Mouse (Mus musculus): ENCODE data around the gene Stat4. TPM values are rescaled to one million over a fixed set of nuclear protein-coding genes. Genes with fewer than 3 reads are reported as not detected.
"Not testable (repeated sequence)": the region's sequence is repeated elsewhere in the genome, so short reads cannot be mapped to it uniquely, and the experiment has no call there.

The Stat4 gene
- polyA plus RNA-seq, 1 experiment from 2014 or later, result 1.5 TPM

- Histone ChIP-seq H3K4me2 (replicated peaks) (no peak overlapping the region), H3K4me3 (no peak overlapping the region), H3K9me3 (no peaks in the 10 kb centered on the region), H3K36me3 (no peaks in the 10 kb centered on the region), H3K9ac (no peak overlapping the region), H3K27me3 (no peaks in the 10 kb centered on the region), H3K27ac (no peak overlapping the region), H3K4me1 (peaks cover 8% of the 10 kb centered on the region; the same call in 1 of the 2 replicates)
- 82% methylated on average over 12 of the region's 12 CpGs for WGBS
- ATAC-seq (ENCODE audit: insufficient number of reproducible peaks, insufficient read depth, low FRiP score, low TSS enrichment), result no peak
Measured at GRCm38 (mm10) chr1:52034816-52035752, 48.1 kb downstream of the Stat4 start.

- ATAC-seq (ENCODE audit: insufficient number of reproducible peaks, insufficient read depth, low FRiP score, low TSS enrichment), result no peak
- H3K9me3 ChIP-seq, result no peaks in the 10 kb centered on the region
- H3K4me3 ChIP-seq, result no peak overlapping the region
- no peaks in the 10 kb centered on the region for H3K36me3 ChIP-seq
- no peak overlapping the region for H3K4me2 ChIP-seq (replicated peaks)
- no peak overlapping the region for H3K27ac ChIP-seq
- no peak overlapping the region for H3K9ac ChIP-seq
- H3K27me3 ChIP-seq, result no peaks in the 10 kb centered on the region
- H3K4me1 ChIP-seq, result peaks cover 8% of the 10 kb centered on the region; the same call in 1 of the 2 replicates
- WGBS, result 72% methylated on average over 7 of the region's 7 CpGs
Measured at GRCm38 (mm10) chr1:52039151-52039550, 52.2 kb downstream of the Stat4 start.

DNA sequence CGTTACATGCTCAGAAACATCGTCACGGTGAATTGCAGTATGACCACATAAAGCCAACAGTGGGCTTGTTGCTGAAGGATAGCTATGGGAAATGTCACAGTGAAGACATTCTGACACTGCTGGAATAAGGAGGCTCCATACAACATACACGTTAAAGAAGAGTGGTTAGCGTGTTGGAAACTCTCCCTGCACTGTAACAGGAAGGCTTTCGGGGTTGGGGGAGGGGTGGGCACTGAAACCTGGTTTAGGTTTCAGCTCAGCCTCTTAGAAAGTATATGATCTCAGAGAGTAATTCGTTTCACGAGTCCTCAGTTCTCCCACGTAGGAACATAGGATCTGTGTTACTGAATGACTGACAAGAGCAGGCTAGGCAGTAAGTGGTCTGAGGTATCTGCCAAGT is 52.7 kb downstream of the Stat4 start:
- Histone ChIP-seq H3K27ac (no peak overlapping the region), H3K9ac (no peak overlapping the region), H3K36me3 (no peaks in the 10 kb centered on the region), H3K4me2 (replicated peaks) (no peak overlapping the region), H3K27me3 (no peaks in the 10 kb centered on the region), H3K4me3 (no peak overlapping the region), H3K4me1 (peaks cover 8% of the 10 kb centered on the region; the same call in 1 of the 2 replicates), H3K9me3 (no peaks in the 10 kb centered on the region)
- ATAC-seq (ENCODE audit: insufficient number of reproducible peaks, insufficient read depth, low FRiP score, low TSS enrichment), result no peak
- 67% methylated on average over 9 of the region's 9 CpGs for WGBS

DNA sequence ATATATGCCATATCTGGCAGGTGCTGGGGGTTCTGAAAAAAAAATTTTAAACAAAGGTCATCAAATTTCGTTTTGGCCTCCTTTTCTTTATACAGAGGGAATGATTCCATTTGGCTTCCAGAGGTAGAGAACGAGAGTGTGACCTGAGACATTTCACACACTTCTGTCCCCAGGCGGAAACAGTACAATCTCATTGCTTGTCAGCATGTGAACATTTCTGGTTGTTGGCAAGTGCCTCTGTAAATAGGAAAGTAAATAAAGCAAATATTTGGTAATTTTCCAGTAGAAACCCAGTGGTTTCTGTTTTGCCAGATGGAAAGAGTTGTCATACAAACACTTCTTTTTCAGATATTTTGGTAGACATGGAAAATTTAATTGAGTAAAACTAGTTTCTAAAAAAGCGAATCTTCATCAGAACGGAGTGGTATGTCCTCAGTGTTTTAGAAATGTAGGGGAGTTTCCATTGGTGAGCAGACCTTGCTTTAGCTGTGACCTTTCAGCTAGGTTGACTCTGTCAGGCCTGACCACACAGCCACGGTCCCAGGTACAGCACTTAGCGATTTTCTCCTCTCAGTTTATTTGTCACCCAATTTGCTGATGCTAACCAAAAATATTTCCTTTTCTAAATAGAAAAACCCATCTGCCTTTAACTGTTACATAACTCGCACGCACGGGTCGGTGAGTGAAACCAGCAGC is 53.6 kb downstream of the Stat4 start:
- peaks cover 8% of the 10 kb centered on the region; the same call in 1 of the 2 replicates for H3K4me1 ChIP-seq
- WGBS, result 80% methylated on average over 11 of the region's 11 CpGs

DNA sequence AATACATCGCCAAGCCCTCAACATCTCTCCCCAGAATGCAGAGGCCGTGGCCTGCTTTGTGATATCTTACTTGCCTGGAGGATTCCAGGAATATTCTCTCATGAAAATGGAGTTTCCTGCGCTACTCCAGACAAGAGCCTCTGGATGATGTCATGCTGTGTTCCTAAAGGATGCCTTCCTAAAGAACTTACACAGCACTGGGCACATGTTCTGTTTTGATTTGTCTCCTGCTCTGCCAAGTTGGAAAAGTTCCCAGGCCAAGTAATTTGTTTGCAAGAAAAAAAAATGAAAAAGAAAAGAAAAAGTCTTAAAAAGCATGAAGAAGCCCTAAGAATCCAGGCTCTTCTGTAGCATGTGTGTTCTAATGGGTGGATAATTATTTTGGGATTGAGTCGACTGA is 56.2 kb downstream of the Stat4 start:
- Histone ChIP-seq H3K9ac (no peak overlapping the region), H3K27me3 (no peaks in the 10 kb centered on the region), H3K27ac (no peak overlapping the region), H3K4me2 (replicated peaks) (no peak overlapping the region), H3K4me1 (peaks cover 8% of the 10 kb centered on the region; the same call in 1 of the 2 replicates), H3K36me3 (no peaks in the 10 kb centered on the region), H3K9me3 (no peaks in the 10 kb centered on the region), H3K4me3 (no peak overlapping the region)
- ATAC-seq (ENCODE audit: insufficient number of reproducible peaks, insufficient read depth, low FRiP score, low TSS enrichment), result no peak
- 76% methylated on average over 4 of the region's 4 CpGs for WGBS

More for the DNA sequence above, 53.6 kb downstream of the Stat4 start:
- no peaks in the 10 kb centered on the region for H3K9me3 ChIP-seq
- no peak overlapping the region for H3K4me2 ChIP-seq (replicated peaks)
- H3K4me3 ChIP-seq, result no peak overlapping the region
- H3K36me3 ChIP-seq, result no peaks in the 10 kb centered on the region
- H3K27me3 ChIP-seq, result no peaks in the 10 kb centered on the region
- no peak overlapping the region for H3K27ac ChIP-seq
- no peak for ATAC-seq (ENCODE audit: insufficient number of reproducible peaks, insufficient read depth, low FRiP score, low TSS enrichment)
- H3K9ac ChIP-seq, result no peak overlapping the region

GRCm38 (mm10) chr1:52046891-52047290 is 59.9 kb downstream of the Stat4 start:
- 91% methylated on average over 10 of the region's 10 CpGs for WGBS
- H3K36me3 ChIP-seq; H3K9me3 ChIP-seq; H3K4me2 ChIP-seq (replicated peaks); H3K9ac ChIP-seq; H3K27me3 ChIP-seq; H3K4me3 ChIP-seq; ATAC-seq (ENCODE audit: insufficient number of reproducible peaks, insufficient read depth, low FRiP score, low TSS enrichment); H3K27ac ChIP-seq; H3K4me1 ChIP-seq: not testable (repeated sequence)

GRCm38 (mm10) chr1:52048711-52049110 is 61.8 kb downstream of the Stat4 start:
- Histone ChIP-seq H3K4me2 (replicated peaks) (no peak overlapping the region), H3K27me3 (no peaks in the 10 kb centered on the region), H3K4me1 (no peaks in the 10 kb centered on the region), H3K27ac (no peak overlapping the region), H3K4me3 (no peak overlapping the region), H3K9me3 (no peaks in the 10 kb centered on the region), H3K36me3 (no peaks in the 10 kb centered on the region), H3K9ac (no peak overlapping the region)
- ATAC-seq (ENCODE audit: insufficient number of reproducible peaks, insufficient read depth, low FRiP score, low TSS enrichment), result no peak
- WGBS, result 69% methylated on average over 2 of the region's 2 CpGs

DNA sequence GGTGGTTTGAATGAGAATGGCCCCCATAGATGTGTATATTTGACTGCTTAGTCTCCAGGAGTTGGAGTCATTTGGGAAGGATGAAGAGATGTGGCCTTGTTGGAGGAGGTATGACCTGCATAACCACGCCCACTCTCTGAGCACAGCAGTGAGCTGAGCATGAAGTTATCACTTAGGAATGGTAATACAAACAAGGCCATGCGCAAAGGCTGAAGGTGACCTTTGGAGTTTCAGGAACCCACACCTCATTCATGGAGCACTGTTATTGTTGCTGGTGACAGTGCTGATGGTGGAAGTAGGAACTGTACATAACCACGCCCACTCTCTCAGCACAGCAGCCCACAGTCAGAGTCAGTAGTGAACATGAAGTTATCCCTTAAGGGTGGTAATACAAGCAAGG is 62.9 kb downstream of the Stat4 start:
- H3K9me3 ChIP-seq, result no peaks in the 10 kb centered on the region
- no peak overlapping the region for H3K9ac ChIP-seq
- H3K4me1 ChIP-seq, result no peaks in the 10 kb centered on the region
- no peak overlapping the region for H3K4me3 ChIP-seq
- no peak overlapping the region for H3K27ac ChIP-seq
- no peaks in the 10 kb centered on the region for H3K27me3 ChIP-seq
- WGBS, result 99% methylated on average over 3 of the region's 3 CpGs
- no peak for ATAC-seq (ENCODE audit: insufficient number of reproducible peaks, insufficient read depth, low FRiP score, low TSS enrichment)
- no peak overlapping the region for H3K4me2 ChIP-seq (replicated peaks)
- no peaks in the 10 kb centered on the region for H3K36me3 ChIP-seq

DNA sequence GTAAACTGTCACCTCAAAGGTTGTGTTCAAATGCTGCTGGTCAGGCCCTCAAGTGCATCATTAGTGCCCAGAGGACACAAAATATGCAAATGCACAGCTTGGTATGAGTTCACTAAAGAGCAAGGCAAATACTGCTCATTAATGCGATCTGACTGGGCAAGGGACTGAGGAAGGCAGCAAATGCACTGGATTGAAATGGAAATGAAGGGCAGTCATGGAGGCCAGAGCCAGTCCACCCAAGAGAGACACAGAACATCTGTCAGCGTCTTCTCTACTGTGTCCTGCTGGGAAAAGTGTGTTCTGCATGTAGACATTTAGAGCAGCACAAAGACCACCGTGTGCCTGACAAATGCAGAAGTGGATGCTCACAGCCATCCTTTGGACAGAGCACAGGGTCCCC is 64.6 kb downstream of the Stat4 start:
- H3K4me1 ChIP-seq, result no peaks in the 10 kb centered on the region
- H3K27ac ChIP-seq, result no peak overlapping the region
- no peak overlapping the region for H3K4me3 ChIP-seq
- no peaks in the 10 kb centered on the region for H3K36me3 ChIP-seq
- no peaks in the 10 kb centered on the region for H3K27me3 ChIP-seq
- 71% methylated on average over 3 of the region's 3 CpGs for WGBS
- no peak overlapping the region for H3K9ac ChIP-seq
- no peak overlapping the region for H3K4me2 ChIP-seq (replicated peaks)
- H3K9me3 ChIP-seq, result no peaks in the 10 kb centered on the region
- ATAC-seq (ENCODE audit: insufficient number of reproducible peaks, insufficient read depth, low FRiP score, low TSS enrichment), result no peak

DNA sequence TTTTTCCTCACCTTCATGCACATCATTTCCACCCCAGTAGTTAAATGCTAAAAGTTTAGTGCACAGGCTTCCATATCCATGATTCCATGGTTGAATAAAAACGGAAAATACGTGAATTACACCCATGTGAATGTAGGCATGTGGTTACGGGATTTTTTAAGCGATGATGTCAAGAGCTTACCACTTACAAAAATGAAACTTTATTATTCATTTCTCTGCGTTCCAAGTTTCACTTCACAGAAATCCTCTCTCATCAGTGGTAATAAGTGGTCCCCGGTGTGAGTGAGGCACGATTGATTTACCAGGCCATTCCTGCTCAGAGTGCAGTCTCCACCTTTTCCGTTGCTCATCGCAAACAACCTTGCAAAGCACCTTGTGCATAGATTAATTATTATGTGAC is 66.0 kb downstream of the Stat4 start:
- WGBS, result 89% methylated on average over 9 of the region's 9 CpGs
- Histone ChIP-seq H3K27me3 (no peaks in the 10 kb centered on the region), H3K9ac (no peak overlapping the region), H3K4me1 (no peaks in the 10 kb centered on the region), H3K4me2 (replicated peaks) (no peak overlapping the region), H3K9me3 (no peaks in the 10 kb centered on the region), H3K27ac (no peak overlapping the region), H3K36me3 (no peaks in the 10 kb centered on the region), H3K4me3 (no peak overlapping the region)
- ATAC-seq (ENCODE audit: insufficient number of reproducible peaks, insufficient read depth, low FRiP score, low TSS enrichment), result no peak

DNA sequence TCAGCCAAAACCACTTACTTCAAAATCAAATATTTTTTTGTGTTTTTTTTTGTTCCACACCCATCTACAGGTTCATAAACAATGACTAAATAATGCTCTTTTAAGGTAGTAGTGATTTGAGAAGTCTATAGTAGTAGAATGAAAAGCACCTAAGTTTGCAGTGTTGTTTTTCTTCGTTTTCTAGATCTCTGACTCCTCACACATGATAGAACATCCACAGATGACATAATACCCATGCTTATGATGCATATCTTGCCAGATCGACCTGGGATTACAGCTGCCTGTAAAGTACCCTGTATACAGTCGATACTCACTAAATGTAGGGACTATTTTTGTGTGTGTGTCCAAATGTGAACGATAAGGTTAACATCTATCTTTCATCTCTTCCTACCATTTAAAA is 69.0 kb downstream of the Stat4 start:
- ATAC-seq (ENCODE audit: insufficient number of reproducible peaks, insufficient read depth, low FRiP score, low TSS enrichment), result no peak
- WGBS, result 80% methylated on average over 4 of the region's 4 CpGs
- no peak overlapping the region for H3K4me2 ChIP-seq (replicated peaks)
- no peaks in the 10 kb centered on the region for H3K27me3 ChIP-seq
- no peaks in the 10 kb centered on the region for H3K36me3 ChIP-seq
- no peaks in the 10 kb centered on the region for H3K4me1 ChIP-seq
- no peak overlapping the region for H3K27ac ChIP-seq
- H3K9ac ChIP-seq, result no peak overlapping the region
- no peak overlapping the region for H3K4me3 ChIP-seq
- no peaks in the 10 kb centered on the region for H3K9me3 ChIP-seq

DNA sequence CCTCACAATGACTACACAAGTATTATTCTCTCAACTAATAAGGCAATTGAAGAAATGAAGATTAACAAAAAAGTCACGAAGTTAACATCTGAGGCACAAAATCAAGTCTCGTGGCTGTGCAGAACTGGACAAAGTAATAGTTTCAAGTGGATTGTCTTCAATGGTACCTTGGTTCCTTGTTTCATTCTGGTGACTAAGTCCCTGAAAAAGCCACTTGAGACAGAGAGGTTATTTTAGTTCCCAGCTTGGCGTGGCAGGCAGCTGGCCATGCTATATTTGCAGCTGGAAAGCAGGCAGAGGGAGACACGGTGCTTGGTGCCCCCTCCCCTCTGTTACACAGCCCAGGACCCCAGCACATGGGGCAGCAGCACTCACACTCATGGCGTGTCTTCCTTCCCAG is 70.2 kb downstream of the Stat4 start:
- no peak overlapping the region for H3K4me3 ChIP-seq
- 82% methylated on average over 5 of the region's 5 CpGs for WGBS
- H3K9ac ChIP-seq, result no peak overlapping the region
- H3K27ac ChIP-seq, result no peak overlapping the region
- H3K9me3 ChIP-seq, result no peaks in the 10 kb centered on the region
- ATAC-seq (ENCODE audit: insufficient number of reproducible peaks, insufficient read depth, low FRiP score, low TSS enrichment), result no peak
- no peaks in the 10 kb centered on the region for H3K27me3 ChIP-seq
- no peaks in the 10 kb centered on the region for H3K4me1 ChIP-seq
- H3K4me2 ChIP-seq (replicated peaks), result no peak overlapping the region
- H3K36me3 ChIP-seq, result no peaks in the 10 kb centered on the region
